Mouse (Mus musculus): ENCODE results near the gene Olfr622. TPM values are rescaled to one million over a fixed set of nuclear protein-coding genes. Genes with fewer than 3 reads are reported as not detected.

Olfr622 gene
- not detected in 2 replicates for polyA plus RNA-seq (2015; fragmentation: Nextera tagmentation; extraction: Ambion mirVana)

GRCm38 (mm10) chr7:103642602-103643001, at the start of gene Olfr622:
Gene Olfr622, minus strand, starts transcription at chr7:103642702.
- Histone ChIP-seq H3K9me3 (replicated peaks) (no peaks in the 10 kb centered on the region), H3K4me1 (no peaks in the 10 kb centered on the region), H3K27ac (no peak within 1 kb of the TSS), H3K27me3 (no peaks in the 10 kb centered on the region), H3K4me3 (replicated peaks) (no peak within 1 kb of the TSS), H3K36me3 (no peaks in the 10 kb centered on the region), H3K9ac (no peak within 1 kb of the TSS), H3K4me2 (no peak within 1 kb of the TSS)
- ATAC-seq (replicated peaks; ENCODE audit: low FRiP score), result no peak
- 84% methylated on average over 1 of the region's 1 CpGs for WGBS

DNA sequence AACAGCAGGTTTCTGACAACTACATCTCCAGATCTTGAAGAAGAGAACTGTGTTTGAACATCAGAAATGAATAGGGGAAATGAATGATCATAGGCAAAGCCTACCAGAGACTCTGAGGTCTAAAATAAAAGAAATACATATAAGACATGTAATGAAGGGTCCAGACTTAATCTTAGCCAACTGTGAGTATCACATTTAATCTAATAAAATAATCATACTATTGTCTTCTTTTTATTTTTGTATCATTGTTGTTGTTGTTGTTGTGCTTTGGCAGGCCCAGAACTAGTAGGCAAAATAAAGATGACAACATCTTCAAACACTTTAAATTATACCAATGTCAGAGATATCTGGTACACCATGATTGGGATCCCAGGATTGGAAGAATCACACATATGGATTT, 39.9 kb upstream of the Olfr622 start, which contains the start of gene Olfr625-ps1:
Gene Olfr625-ps1 (plus strand): TSS at position 301 of the 400 bp plus-strand sequence.
- Histone ChIP-seq H3K27me3 (no peaks in the 10 kb centered on the region), H3K4me2 (no peak within 1 kb of the TSS), H3K27ac (no peak within 1 kb of the TSS), H3K9ac (no peak within 1 kb of the TSS), H3K9me3 (replicated peaks) (no peaks in the 10 kb centered on the region), H3K4me3 (replicated peaks) (no peak within 1 kb of the TSS), H3K4me1 (no peaks in the 10 kb centered on the region), H3K36me3 (no peaks in the 10 kb centered on the region)
- ATAC-seq (replicated peaks; ENCODE audit: low FRiP score), result no peak

GRCm38 (mm10) chr7:103671091-103671490, 28.6 kb upstream of the Olfr622 start, which contains the start of gene Olfr624:
Gene Olfr624, minus strand, starts transcription at chr7:103671191.
- Histone ChIP-seq H3K9me3 (replicated peaks) (no peaks in the 10 kb centered on the region), H3K4me3 (replicated peaks) (no peak within 1 kb of the TSS), H3K36me3 (no peaks in the 10 kb centered on the region), H3K4me1 (no peaks in the 10 kb centered on the region), H3K27ac (no peak within 1 kb of the TSS), H3K9ac (no peak within 1 kb of the TSS), H3K4me2 (no peak within 1 kb of the TSS), H3K27me3 (no peaks in the 10 kb centered on the region)
- 87% methylated on average over 2 of the region's 2 CpGs for WGBS
- no peak for ATAC-seq (replicated peaks; ENCODE audit: low FRiP score)

- no peak within 1 kb of the TSS for H3K4me3 ChIP-seq (replicated peaks)
- no peaks in the 10 kb centered on the region for H3K9me3 ChIP-seq (replicated peaks)
- H3K9ac ChIP-seq, result no peak within 1 kb of the TSS
- H3K4me2 ChIP-seq, result no peak within 1 kb of the TSS
- no peaks in the 10 kb centered on the region for H3K27me3 ChIP-seq
- no peaks in the 10 kb centered on the region for H3K36me3 ChIP-seq
- no peak within 1 kb of the TSS for H3K27ac ChIP-seq
- no peak for ATAC-seq (replicated peaks; ENCODE audit: low FRiP score)
- no peaks in the 10 kb centered on the region for H3K4me1 ChIP-seq
Measured at GRCm38 (mm10) chr7:103663598-103663997, 21.1 kb upstream of the Olfr622 start, which contains the start of gene Olfr623. Gene Olfr623, minus strand, starts transcription at chr7:103663698.

GRCm38 (mm10) chr7:103644070-103644469, 1.6 kb upstream of the Olfr622 start:
- Histone ChIP-seq H3K9me3 (replicated peaks) (no peaks in the 10 kb centered on the region), H3K36me3 (no peaks in the 10 kb centered on the region), H3K4me3 (replicated peaks) (no peak overlapping the region), H3K4me2 (no peak overlapping the region), H3K27ac (no peak overlapping the region), H3K9ac (no peak overlapping the region), H3K4me1 (no peaks in the 10 kb centered on the region), H3K27me3 (no peaks in the 10 kb centered on the region)
- no peak for ATAC-seq (replicated peaks; ENCODE audit: low FRiP score)
- 76% methylated on average over 4 of the region's 4 CpGs for WGBS

DNA sequence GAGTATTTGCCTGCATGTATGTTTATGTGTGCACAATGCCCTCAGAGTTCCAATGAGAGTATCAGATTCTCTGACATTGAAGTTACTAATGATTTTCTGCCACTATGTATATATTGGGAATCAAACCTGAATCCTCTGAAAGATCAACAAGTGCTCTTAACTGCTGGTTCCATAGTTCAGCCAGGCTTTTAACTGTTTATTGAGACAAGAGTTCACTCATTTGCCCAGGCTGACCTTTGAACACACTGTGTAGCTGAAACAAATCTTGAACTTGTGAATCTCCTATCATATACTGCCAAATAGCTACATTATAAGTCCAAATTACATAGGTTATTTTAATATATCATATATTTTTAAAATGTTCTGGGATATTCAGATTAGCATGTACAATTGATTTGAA, 5.7 kb downstream of the Olfr622 start:
- H3K4me2 ChIP-seq, result no peak overlapping the region
- no peak overlapping the region for H3K4me3 ChIP-seq (replicated peaks)
- H3K27ac ChIP-seq, result no peak overlapping the region
- no peaks in the 10 kb centered on the region for H3K9me3 ChIP-seq (replicated peaks)
- no peaks in the 10 kb centered on the region for H3K4me1 ChIP-seq
- H3K9ac ChIP-seq, result no peak overlapping the region
- no peak for ATAC-seq (replicated peaks; ENCODE audit: low FRiP score)
- no peaks in the 10 kb centered on the region for H3K36me3 ChIP-seq
- H3K27me3 ChIP-seq, result no peaks in the 10 kb centered on the region

DNA sequence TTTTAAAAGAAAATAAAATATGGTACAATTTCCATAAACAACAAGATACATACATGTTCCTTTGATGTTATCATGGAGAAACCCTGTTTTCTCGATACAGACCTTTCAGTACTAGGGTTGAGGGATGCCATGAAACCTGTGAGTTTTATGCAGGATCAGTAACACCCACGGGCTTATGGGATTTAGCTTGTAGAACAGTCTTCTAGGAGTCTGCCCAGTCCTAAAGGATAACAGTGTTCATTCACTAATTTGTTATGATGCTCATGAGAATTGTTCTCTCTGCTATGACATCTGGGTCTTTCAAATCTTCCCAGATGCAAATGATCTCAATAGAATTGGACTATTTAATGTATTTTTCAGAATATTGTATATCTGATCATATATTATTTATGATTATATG, 30.1 kb downstream of the Olfr622 start, which contains the start of gene Olfr620:
Gene Olfr620 (minus strand): TSS at position 101 of the 400 bp plus-strand sequence.
- H3K27me3 ChIP-seq, result no peaks in the 10 kb centered on the region

GRCm38 (mm10) chr7:103607425-103607824, 35.1 kb downstream of the Olfr622 start:
- Histone ChIP-seq H3K4me1 (no peaks in the 10 kb centered on the region), H3K4me3 (replicated peaks) (no peak overlapping the region), H3K9ac (no peak overlapping the region), H3K27me3 (no peaks in the 10 kb centered on the region), H3K36me3 (no peaks in the 10 kb centered on the region), H3K27ac (no peak overlapping the region), H3K4me2 (no peak overlapping the region), H3K9me3 (replicated peaks) (no peaks in the 10 kb centered on the region)
- WGBS, result 86% methylated on average over 2 of the region's 2 CpGs
- ATAC-seq (replicated peaks; ENCODE audit: low FRiP score), result no peak

More for the DNA sequence above, 30.1 kb downstream of the Olfr622 start, which contains the start of gene Olfr620:
- no peaks in the 10 kb centered on the region for H3K36me3 ChIP-seq
- no peak within 1 kb of the TSS for H3K4me3 ChIP-seq (replicated peaks)
- H3K4me2 ChIP-seq, result no peak within 1 kb of the TSS
- no peak within 1 kb of the TSS for H3K9ac ChIP-seq
- H3K4me1 ChIP-seq, result no peaks in the 10 kb centered on the region
- H3K27ac ChIP-seq, result no peak within 1 kb of the TSS
- 72% methylated on average over 2 of the region's 2 CpGs for WGBS
- ATAC-seq (replicated peaks; ENCODE audit: low FRiP score), result no peak
- H3K9me3 ChIP-seq (replicated peaks), result no peaks in the 10 kb centered on the region

DNA sequence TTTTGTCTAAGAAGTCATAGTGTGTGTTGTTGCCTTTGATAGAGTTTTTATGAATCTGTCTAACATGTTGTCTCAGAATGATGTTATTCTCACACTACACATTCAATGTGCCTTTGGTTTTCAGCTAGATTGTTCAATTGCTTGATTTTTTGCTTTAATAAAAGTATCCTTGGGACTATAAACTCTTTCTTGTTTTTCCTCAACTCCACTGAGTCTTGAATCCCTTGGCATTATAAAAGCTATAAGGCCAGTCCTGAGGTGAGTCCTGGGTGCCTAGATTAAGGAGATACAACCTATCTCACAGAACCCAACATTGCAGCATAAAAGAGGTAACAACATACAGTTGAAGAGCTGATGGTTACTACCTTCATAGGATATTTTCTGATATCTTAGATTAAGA, 42.2 kb downstream of the Olfr622 start, which contains the start of gene Olfr619:
Gene Olfr619 (plus strand): TSS at position 301 of the 400 bp plus-strand sequence.
- no peak for ATAC-seq (replicated peaks; ENCODE audit: low FRiP score)
- no peaks in the 10 kb centered on the region for H3K36me3 ChIP-seq
- H3K27ac ChIP-seq, result no peak within 1 kb of the TSS
- H3K9me3 ChIP-seq (replicated peaks), result no peaks in the 10 kb centered on the region
- H3K4me1 ChIP-seq, result no peaks in the 10 kb centered on the region
- no peaks in the 10 kb centered on the region for H3K27me3 ChIP-seq
- H3K4me2 ChIP-seq, result no peak within 1 kb of the TSS
- H3K9ac ChIP-seq, result no peak within 1 kb of the TSS
- H3K4me3 ChIP-seq (replicated peaks), result no peak within 1 kb of the TSS

DNA sequence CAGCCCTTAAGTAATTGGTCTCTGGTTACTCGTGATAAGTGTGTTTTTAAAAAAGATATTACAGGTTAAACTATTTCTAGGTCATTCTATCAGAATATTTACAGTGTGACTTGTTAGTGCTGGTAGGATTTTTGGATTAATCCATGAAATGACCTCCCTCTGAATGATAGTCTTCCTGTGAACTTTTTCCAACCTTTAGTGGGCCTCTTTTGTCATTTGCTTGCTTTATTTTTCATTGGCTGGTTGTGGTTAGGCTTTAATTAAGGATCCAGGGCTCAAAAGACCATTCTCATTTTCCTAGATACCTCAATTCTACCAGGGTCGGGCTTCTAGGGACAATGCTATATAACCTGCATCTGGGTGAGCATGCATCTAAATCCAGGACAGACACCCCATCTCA, 52.7 kb downstream of the Olfr622 start, which contains the start of gene Olfr618:
Gene Olfr618 (plus strand): TSS at position 301 of the 400 bp plus-strand sequence.
- Histone ChIP-seq H3K9ac (no peak within 1 kb of the TSS), H3K27ac (no peak within 1 kb of the TSS), H3K4me3 (replicated peaks) (no peak within 1 kb of the TSS), H3K27me3 (no peaks in the 10 kb centered on the region), H3K36me3 (no peaks in the 10 kb centered on the region), H3K4me2 (no peak within 1 kb of the TSS), H3K9me3 (replicated peaks) (no peaks in the 10 kb centered on the region), H3K4me1 (no peaks in the 10 kb centered on the region)
- ATAC-seq (replicated peaks; ENCODE audit: low FRiP score), result no peak
- 59% methylated on average over 2 of the region's 2 CpGs for WGBS

Other genes with a start within 250 kb of the Olfr622 start
- not detected in 2 replicates for gene Usp17lc, start 227.6 kb downstream of the Olfr622 start, polyA plus RNA-seq (2015; fragmentation: Nextera tagmentation; extraction: Ambion mirVana)
- not detected in 2 replicates for gene Olfr605, start 197.3 kb downstream of the Olfr622 start, polyA plus RNA-seq (2015; fragmentation: Nextera tagmentation; extraction: Ambion mirVana)
- not detected in 2 replicates for gene Olfr606, start 193.7 kb downstream of the Olfr622 start, polyA plus RNA-seq (2015; fragmentation: Nextera tagmentation; extraction: Ambion mirVana)
- gene Olfr607, start 178.6 kb downstream of the Olfr622 start, polyA plus RNA-seq (2015; fragmentation: Nextera tagmentation; extraction: Ambion mirVana), result not detected in 2 replicates
- not detected in 2 replicates for gene Olfr608, start 172.8 kb downstream of the Olfr622 start, polyA plus RNA-seq (2015; fragmentation: Nextera tagmentation; extraction: Ambion mirVana)
- gene Olfr609, start 144.6 kb downstream of the Olfr622 start, polyA plus RNA-seq (2015; fragmentation: Nextera tagmentation; extraction: Ambion mirVana), result not detected in 2 replicates
- not detected in 2 replicates for gene Olfr610, start 130.6 kb downstream of the Olfr622 start, polyA plus RNA-seq (2015; fragmentation: Nextera tagmentation; extraction: Ambion mirVana)
- not detected in 2 replicates for gene Olfr611, start 121.9 kb downstream of the Olfr622 start, polyA plus RNA-seq (2015; fragmentation: Nextera tagmentation; extraction: Ambion mirVana)
- not detected in 2 replicates for gene Olfr612, start 100.0 kb downstream of the Olfr622 start, polyA plus RNA-seq (2015; fragmentation: Nextera tagmentation; extraction: Ambion mirVana)
- not detected in 2 replicates for gene Olfr613, start 94.6 kb downstream of the Olfr622 start, polyA plus RNA-seq (2015; fragmentation: Nextera tagmentation; extraction: Ambion mirVana)
- not detected in 2 replicates for gene Olfr615, start 86.6 kb downstream of the Olfr622 start, polyA plus RNA-seq (2015; fragmentation: Nextera tagmentation; extraction: Ambion mirVana)
- gene Olfr616, start 73.6 kb downstream of the Olfr622 start, polyA plus RNA-seq (2015; fragmentation: Nextera tagmentation; extraction: Ambion mirVana), result not detected in 2 replicates
- gene Olfr617, start 69.6 kb downstream of the Olfr622 start, polyA plus RNA-seq (2015; fragmentation: Nextera tagmentation; extraction: Ambion mirVana), result not detected in 2 replicates
- gene Olfr618, start 52.6 kb downstream of the Olfr622 start, polyA plus RNA-seq (2015; fragmentation: Nextera tagmentation; extraction: Ambion mirVana), result not detected in 2 replicates
- not detected in 2 replicates for gene Olfr619, start 42.1 kb downstream of the Olfr622 start, polyA plus RNA-seq (2015; fragmentation: Nextera tagmentation; extraction: Ambion mirVana)
- not detected in 2 replicates for gene Olfr620, start 30.2 kb downstream of the Olfr622 start, polyA plus RNA-seq (2015; fragmentation: Nextera tagmentation; extraction: Ambion mirVana)
- gene Olfr623, start 21.0 kb upstream of the Olfr622 start, polyA plus RNA-seq (2015; fragmentation: Nextera tagmentation; extraction: Ambion mirVana), result not detected in 2 replicates
- gene Olfr624, start 28.5 kb upstream of the Olfr622 start, polyA plus RNA-seq (2015; fragmentation: Nextera tagmentation; extraction: Ambion mirVana), result 0.03 TPM in 1 of 2 replicates, not detected in the other
- not detected in 2 replicates for gene Olfr625-ps1, start 40.0 kb upstream of the Olfr622 start, polyA plus RNA-seq (2015; fragmentation: Nextera tagmentation; extraction: Ambion mirVana)
- gene Olfr243, start 72.0 kb upstream of the Olfr622 start, polyA plus RNA-seq (2015; fragmentation: Nextera tagmentation; extraction: Ambion mirVana), result not detected in 2 replicates
- not detected in 2 replicates for gene Olfr628, start 87.7 kb upstream of the Olfr622 start, polyA plus RNA-seq (2015; fragmentation: Nextera tagmentation; extraction: Ambion mirVana)
- gene Olfr629, start 102.2 kb upstream of the Olfr622 start, polyA plus RNA-seq (2015; fragmentation: Nextera tagmentation; extraction: Ambion mirVana), result not detected in 2 replicates
- gene Olfr630, start 114.6 kb upstream of the Olfr622 start, polyA plus RNA-seq (2015; fragmentation: Nextera tagmentation; extraction: Ambion mirVana), result not detected in 2 replicates
- not detected in 2 replicates for gene Olfr69, start 128.9 kb upstream of the Olfr622 start, polyA plus RNA-seq (2015; fragmentation: Nextera tagmentation; extraction: Ambion mirVana)
- gene Olfr68, start 137.0 kb upstream of the Olfr622 start, polyA plus RNA-seq (2015; fragmentation: Nextera tagmentation; extraction: Ambion mirVana), result not detected in 2 replicates
- gene Olfr67, start 149.1 kb upstream of the Olfr622 start, polyA plus RNA-seq (2015; fragmentation: Nextera tagmentation; extraction: Ambion mirVana), result not detected in 2 replicates
- gene Hbb-bt, start 171.3 kb upstream of the Olfr622 start, polyA plus RNA-seq (2015; fragmentation: Nextera tagmentation; extraction: Ambion mirVana), result 2,879 and 3,105 TPM in 2 replicates
- 7,996 and 8,703 TPM in 2 replicates for gene Hbb-bs, start 185.4 kb upstream of the Olfr622 start, polyA plus RNA-seq (2015; fragmentation: Nextera tagmentation; extraction: Ambion mirVana)
- not detected in 2 replicates for gene Hbb-bh2, start 197.8 kb upstream of the Olfr622 start, polyA plus RNA-seq (2015; fragmentation: Nextera tagmentation; extraction: Ambion mirVana)
- gene Hbb-bh1, start 200.5 kb upstream of the Olfr622 start, polyA plus RNA-seq (2015; fragmentation: Nextera tagmentation; extraction: Ambion mirVana), result 1.8 and 2.3 TPM in 2 replicates
- 188 and 278 TPM in 2 replicates for gene Hbb-y, start 210.5 kb upstream of the Olfr622 start, polyA plus RNA-seq (2015; fragmentation: Nextera tagmentation; extraction: Ambion mirVana)
- not detected in 2 replicates for gene Olfr66, start 243.6 kb upstream of the Olfr622 start, polyA plus RNA-seq (2015; fragmentation: Nextera tagmentation; extraction: Ambion mirVana)